Mouse (Mus musculus): ENCODE results near the gene Cox8c. TPM values are rescaled to one million over a fixed set of nuclear protein-coding genes. Genes with fewer than 3 reads are reported as not detected.

Gene Cox8c
- polyA plus RNA-seq, 1 experiment: not detected

GRCm38 (mm10) chr12:102888568-102888967, 10.5 kb upstream of the Cox8c start:
- 73% methylated on average over 5 of the region's 5 CpGs for WGBS

GRCm38 (mm10) chr12:102908191-102908590, 9.1 kb downstream of the Cox8c start:
- WGBS: 55% methylated on average over 3 of the region's 3 CpGs
- H3K27ac ChIP-seq (ENCODE audit: insufficient read depth, low read depth, low read length): no peak overlapping the region
- H3K4me3 ChIP-seq (ENCODE audit: insufficient read depth, low read depth, low read length): no peak overlapping the region
- TF ChIP-seq CTCF (IDR thresholded peaks at IDR 0.05; ENCODE audit: insufficient read depth, low read depth, low read length): no peak
- TF ChIP-seq POLR2A (IDR thresholded peaks at IDR 0.05; ENCODE audit: insufficient read depth, low read depth, low read length): no peak
- H3K4me1 ChIP-seq (ENCODE audit: control insufficient read depth, insufficient read depth, low read length): no peaks in the 10 kb centered on the region

More at GRCm38 (mm10) chr12:102888568-102888967, 10.5 kb upstream of the Cox8c start:
- peaks cover 8% of the 10 kb centered on the region for H3K4me1 ChIP-seq (ENCODE audit: control insufficient read depth, insufficient read depth, low read length)
- no peak overlapping the region for H3K27ac ChIP-seq (ENCODE audit: insufficient read depth, low read depth, low read length)
- TF ChIP-seq CTCF (IDR thresholded peaks at IDR 0.05; ENCODE audit: insufficient read depth, low read depth, low read length): no peak
- no peak for TF ChIP-seq POLR2A (IDR thresholded peaks at IDR 0.05; ENCODE audit: insufficient read depth, low read depth, low read length)
- H3K4me3 ChIP-seq (ENCODE audit: insufficient read depth, low read depth, low read length): no peak overlapping the region

- Histone ChIP-seq H3K4me1 (ENCODE audit: control insufficient read depth, insufficient read depth, low read length) (no peaks in the 10 kb centered on the region), H3K4me3 (ENCODE audit: insufficient read depth, low read depth, low read length) (no peak overlapping the region), H3K27ac (ENCODE audit: insufficient read depth, low read depth, low read length) (no peak overlapping the region)
- 93% methylated on average over 2 of the region's 2 CpGs for WGBS
- TF ChIP-seq CTCF (IDR thresholded peaks at IDR 0.05; ENCODE audit: insufficient read depth, low read depth, low read length) (no peak), POLR2A (IDR thresholded peaks at IDR 0.05; ENCODE audit: insufficient read depth, low read depth, low read length) (no peak)
These were observed 17.0 kb downstream of the Cox8c start for GRCm38 (mm10) chr12:102916073-102916472.

- Histone ChIP-seq H3K4me1 (ENCODE audit: control insufficient read depth, insufficient read depth, low read length) (no peaks in the 10 kb centered on the region), H3K27ac (ENCODE audit: insufficient read depth, low read depth, low read length) (no peak overlapping the region), H3K4me3 (ENCODE audit: insufficient read depth, low read depth, low read length) (no peak overlapping the region)
- no peak for TF ChIP-seq CTCF (IDR thresholded peaks at IDR 0.05; ENCODE audit: insufficient read depth, low read depth, low read length)
- TF ChIP-seq POLR2A (IDR thresholded peaks at IDR 0.05; ENCODE audit: insufficient read depth, low read depth, low read length): no peak
- 81% methylated on average over 4 of the region's 4 CpGs for whole genome bisulfite sequencing
These were observed 30.6 kb downstream of the Cox8c start for GRCm38 (mm10) chr12:102929764-102930163.

- Histone ChIP-seq H3K4me3 (ENCODE audit: insufficient read depth, low read depth, low read length) (no peak overlapping the region), H3K4me1 (ENCODE audit: control insufficient read depth, insufficient read depth, low read length) (no peaks in the 10 kb centered on the region), H3K27ac (ENCODE audit: insufficient read depth, low read depth, low read length) (no peak overlapping the region)
- TF ChIP-seq POLR2A (IDR thresholded peaks at IDR 0.05; ENCODE audit: insufficient read depth, low read depth, low read length) (no peak), CTCF (IDR thresholded peaks at IDR 0.05; ENCODE audit: insufficient read depth, low read depth, low read length) (no peak)
- WGBS: 93% methylated on average over 1 of the region's 1 CpGs
These were observed 31.2 kb downstream of the Cox8c start for GRCm38 (mm10) chr12:102930335-102930734.

- Histone ChIP-seq H3K4me3 (ENCODE audit: insufficient read depth, low read depth, low read length) (no peak overlapping the region), H3K4me1 (ENCODE audit: control insufficient read depth, insufficient read depth, low read length) (no peaks in the 10 kb centered on the region), H3K27ac (ENCODE audit: insufficient read depth, low read depth, low read length) (no peak overlapping the region)
- 84% methylated on average over 7 of the region's 7 CpGs for WGBS
- no peak for TF ChIP-seq POLR2A (IDR thresholded peaks at IDR 0.05; ENCODE audit: insufficient read depth, low read depth, low read length)
- no peak for TF ChIP-seq CTCF (IDR thresholded peaks at IDR 0.05; ENCODE audit: insufficient read depth, low read depth, low read length)
These were observed 31.7 kb downstream of the Cox8c start for GRCm38 (mm10) chr12:102930789-102931188.

GRCm38 (mm10) chr12:102935892-102936291, 36.8 kb downstream of the Cox8c start:
- no peak overlapping the region for H3K4me3 ChIP-seq (ENCODE audit: insufficient read depth, low read depth, low read length)
- H3K27ac ChIP-seq (ENCODE audit: insufficient read depth, low read depth, low read length): no peak overlapping the region
- WGBS: 28% methylated on average over 1 of the region's 1 CpGs
- TF ChIP-seq POLR2A (IDR thresholded peaks at IDR 0.05; ENCODE audit: insufficient read depth, low read depth, low read length): no peak
- TF ChIP-seq CTCF (IDR thresholded peaks at IDR 0.05; ENCODE audit: insufficient read depth, low read depth, low read length): no peak
- no peaks in the 10 kb centered on the region for H3K4me1 ChIP-seq (ENCODE audit: control insufficient read depth, insufficient read depth, low read length)

- Histone ChIP-seq H3K4me3 (ENCODE audit: insufficient read depth, low read depth, low read length) (no peak overlapping the region), H3K27ac (ENCODE audit: insufficient read depth, low read depth, low read length) (no peak overlapping the region), H3K4me1 (ENCODE audit: control insufficient read depth, insufficient read depth, low read length) (peaks cover 2% of the 10 kb centered on the region; the same call in 1 of the 2 replicates)
- WGBS: 100% methylated on average over 1 of the region's 1 CpGs
- TF ChIP-seq POLR2A (IDR thresholded peaks at IDR 0.05; ENCODE audit: insufficient read depth, low read depth, low read length): no peak
- no peak for TF ChIP-seq CTCF (IDR thresholded peaks at IDR 0.05; ENCODE audit: insufficient read depth, low read depth, low read length)
These were observed 46.5 kb downstream of the Cox8c start for GRCm38 (mm10) chr12:102945571-102945970.

- H3K27ac ChIP-seq (ENCODE audit: insufficient read depth, low read depth, low read length): no peak overlapping the region
- H3K4me1 ChIP-seq (ENCODE audit: control insufficient read depth, insufficient read depth, low read length): peaks cover 2% of the 10 kb centered on the region; the same call in 1 of the 2 replicates
- 34% methylated on average over 10 of the region's 10 CpGs for WGBS
- TF ChIP-seq CTCF (IDR thresholded peaks at IDR 0.05; ENCODE audit: insufficient read depth, low read depth, low read length) (no peak), POLR2A (IDR thresholded peaks at IDR 0.05; ENCODE audit: insufficient read depth, low read depth, low read length) (no peak)
- no peak overlapping the region; the same call in 1 of the 2 replicates for H3K4me3 ChIP-seq (ENCODE audit: insufficient read depth, low read depth, low read length)
These were observed 48.7 kb downstream of the Cox8c start for GRCm38 (mm10) chr12:102947826-102948225.

Measured in olfactory bulb, adult 2 months (tissue).